Mouse (Mus musculus) CH12F3 (cell line): ENCODE data around the gene Kcnd2.
"Not testable (repeated sequence)": the region's sequence is repeated elsewhere in the genome, so short reads cannot be mapped to it uniquely, and the experiment has no call there.

ENCODE experiments used
- in situ Hi-C: fragments of 300-500 bp; cut with MboI; formaldehyde crosslinking; loops from 2 replicates; pipeline ENCODE4 v1.14.3; 2020; ENCODE audit warnings: low sequenced_read_pairs

Kcnd2 gene

DNA sequence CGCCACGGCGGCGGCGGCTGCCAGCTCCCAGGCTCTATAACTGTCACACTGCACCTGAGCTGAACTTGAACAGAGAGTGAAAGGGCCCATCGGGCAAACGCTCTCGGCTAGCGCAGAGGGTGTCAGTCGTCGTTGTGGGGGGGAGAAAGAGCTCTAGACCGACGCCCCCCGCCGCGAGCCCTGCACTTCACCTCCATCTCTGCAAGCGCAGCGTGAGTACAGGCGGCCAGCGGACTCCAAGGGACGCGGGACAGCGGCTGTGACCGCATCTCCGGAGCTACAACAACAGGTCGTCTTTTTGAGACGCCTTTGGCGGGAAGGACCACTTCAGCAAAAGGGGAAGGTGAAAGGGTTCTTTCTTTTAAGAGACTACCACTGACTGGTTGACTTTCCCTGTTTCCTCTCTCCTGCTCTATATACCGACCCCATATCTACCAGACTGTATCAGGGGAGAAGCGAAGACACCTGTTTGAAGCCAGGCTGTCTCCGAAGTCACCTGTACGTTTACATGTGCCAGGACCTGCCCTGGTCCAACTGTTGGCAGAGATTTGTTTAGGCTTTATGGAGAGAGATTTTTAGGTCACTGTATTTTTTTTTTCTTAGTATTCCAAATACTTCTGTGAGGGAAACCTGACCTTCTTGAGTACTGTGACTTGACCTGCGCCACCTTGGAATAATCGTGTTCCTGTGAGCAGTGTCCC lies at the start of gene Kcnd2:
Gene Kcnd2, plus strand, starts transcription at position 13 of the 701 bp plus-strand sequence.
- in situ Hi-C loops: no loop called here

DNA sequence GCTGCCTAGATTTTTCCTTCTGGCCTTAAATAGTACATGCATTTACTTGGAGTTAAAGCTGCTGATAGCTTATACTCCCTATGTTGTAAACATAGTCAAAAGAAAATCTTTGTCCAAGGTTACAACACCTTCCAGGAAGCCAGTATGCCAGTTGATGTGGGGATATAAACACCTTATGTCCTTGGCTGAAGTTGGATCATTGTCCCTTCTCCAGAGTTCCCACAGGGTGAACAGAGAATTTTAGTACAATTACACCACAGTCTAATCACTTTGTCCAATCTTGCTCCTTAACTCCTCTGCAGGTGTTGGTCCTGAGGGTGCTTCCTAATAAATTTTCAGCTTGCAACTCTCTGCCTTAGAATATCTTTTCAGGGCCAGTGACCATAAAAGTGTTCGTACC lies 48.7 kb upstream of the Kcnd2 start:
- in situ Hi-C loops: no loop called here

DNA sequence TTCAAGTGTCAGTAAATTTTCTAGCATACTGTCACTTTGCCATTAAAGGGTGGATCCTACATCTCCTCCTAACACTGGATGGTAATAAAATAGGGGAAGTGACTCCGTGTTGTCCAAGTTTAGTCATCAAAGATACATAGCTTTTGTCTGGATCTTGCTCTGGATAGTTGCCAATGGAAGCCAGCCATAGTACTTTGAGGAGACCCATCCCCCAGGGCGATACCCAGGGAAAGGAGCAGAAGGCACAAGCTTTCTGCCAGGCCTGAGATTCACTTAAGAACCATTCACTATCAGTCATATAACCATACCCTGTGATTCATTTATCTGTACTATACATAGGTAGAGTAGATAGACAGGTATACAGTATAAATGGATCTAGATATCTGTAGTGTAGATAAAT lies 20.0 kb upstream of the Kcnd2 start:
- in situ Hi-C loops: no loop called here

DNA sequence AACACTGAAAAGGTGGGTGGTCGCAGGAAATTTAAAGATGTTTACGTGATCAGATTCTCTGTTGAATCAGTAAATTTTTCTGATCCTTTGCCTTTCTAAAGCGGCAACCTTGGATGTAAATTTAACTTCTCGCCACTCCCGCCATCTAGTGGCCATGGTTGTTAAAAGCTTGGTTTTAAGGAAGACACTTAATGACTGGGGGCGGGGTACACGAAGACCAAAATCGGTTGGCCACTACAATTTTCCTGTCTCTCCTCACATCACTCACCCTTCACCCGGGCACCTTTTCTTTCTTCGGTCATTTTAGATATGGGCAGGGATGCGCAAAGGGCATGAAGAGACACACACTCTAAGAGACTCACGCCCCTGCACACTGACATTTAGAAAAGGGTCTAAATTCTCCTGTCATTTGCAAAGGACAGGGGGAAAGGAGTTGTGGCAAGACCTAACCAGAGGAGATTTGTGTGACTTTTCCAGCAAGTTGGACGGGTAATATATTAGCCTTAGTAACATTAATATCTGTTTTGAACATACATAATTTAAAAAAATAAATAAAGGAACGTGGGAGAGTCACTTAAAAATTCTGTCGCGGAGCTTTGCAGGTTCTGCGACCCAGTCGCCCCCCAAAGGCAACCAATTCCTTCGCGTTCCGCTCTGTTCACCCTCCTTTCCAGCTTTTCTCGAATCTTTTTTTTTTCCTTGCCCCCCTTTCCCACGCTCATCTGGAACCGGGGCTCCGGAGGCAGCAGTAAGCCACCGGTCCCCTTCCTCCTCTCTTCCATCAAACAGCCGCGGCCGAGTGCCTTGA lies 1.2 kb upstream of the Kcnd2 start:
- in situ Hi-C loops: no loop called here

DNA sequence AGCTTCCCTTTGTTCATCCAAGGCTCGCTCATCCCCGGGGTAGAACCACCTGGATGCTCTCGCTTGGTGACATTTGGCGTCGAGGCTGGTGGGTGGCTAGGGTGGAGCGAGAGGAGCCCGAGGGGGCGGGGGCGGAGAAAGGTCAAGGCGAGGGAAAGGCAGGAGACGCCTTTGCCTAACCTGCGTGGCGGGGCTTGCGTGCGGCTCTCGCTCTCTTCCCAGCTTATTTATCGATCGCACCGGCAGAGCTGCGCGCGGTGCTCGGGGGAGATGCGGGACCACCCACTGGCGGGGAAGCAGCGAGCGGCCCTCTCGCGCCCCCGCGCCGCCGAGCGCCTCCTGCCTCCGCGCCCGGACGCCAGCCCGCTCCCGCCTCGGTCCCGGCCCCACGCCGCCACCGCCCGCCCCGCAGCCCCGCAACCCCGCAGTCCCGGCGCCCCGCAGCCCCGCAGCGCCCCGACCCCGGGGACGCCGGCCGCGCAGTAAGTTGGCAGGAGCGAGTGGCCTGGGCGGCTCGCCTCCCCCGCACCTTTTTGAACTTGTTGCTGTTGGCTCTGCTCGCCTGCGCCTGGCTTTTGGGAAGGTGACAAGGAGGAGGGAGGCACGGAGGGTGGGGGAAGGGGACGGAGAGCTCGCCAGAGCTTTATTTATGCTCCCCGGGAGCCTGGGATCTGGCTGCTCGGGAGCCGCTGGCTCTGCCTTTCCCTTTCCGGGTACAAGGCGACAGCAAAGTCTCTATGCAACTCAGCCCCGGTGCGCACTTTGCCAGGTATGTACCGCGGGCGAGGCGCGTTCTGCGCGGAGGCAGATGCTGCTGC lies 421 bp upstream of the Kcnd2 start:
- in situ Hi-C loops: no loop called here

DNA sequence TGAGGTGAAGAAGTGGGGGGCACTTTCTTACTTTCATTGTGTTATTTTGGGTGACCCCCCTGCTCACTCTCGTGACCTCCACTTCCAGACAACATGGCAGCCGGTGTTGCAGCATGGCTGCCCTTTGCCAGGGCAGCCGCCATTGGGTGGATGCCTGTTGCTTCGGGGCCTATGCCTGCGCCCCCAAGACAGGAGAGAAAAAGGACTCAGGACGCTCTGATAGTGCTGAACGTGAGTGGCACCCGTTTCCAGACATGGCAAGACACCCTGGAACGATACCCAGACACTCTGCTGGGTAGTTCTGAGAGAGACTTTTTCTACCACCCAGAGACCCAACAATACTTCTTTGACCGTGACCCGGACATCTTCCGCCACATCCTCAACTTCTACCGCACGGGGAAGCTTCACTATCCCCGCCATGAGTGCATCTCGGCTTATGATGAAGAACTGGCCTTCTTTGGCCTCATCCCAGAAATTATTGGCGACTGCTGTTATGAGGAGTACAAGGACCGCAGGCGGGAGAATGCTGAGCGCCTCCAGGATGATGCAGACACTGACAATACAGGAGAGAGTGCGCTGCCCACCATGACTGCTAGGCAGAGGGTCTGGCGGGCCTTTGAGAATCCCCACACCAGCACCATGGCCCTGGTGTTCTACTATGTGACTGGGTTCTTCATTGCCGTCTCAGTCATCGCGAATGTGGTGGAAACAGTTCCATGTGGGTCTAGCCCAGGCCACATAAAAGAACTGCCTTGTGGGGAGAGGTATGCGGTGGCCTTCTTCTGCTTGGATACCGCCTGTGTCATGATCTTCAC lies 1.1 kb downstream of the Kcnd2 start:
- in situ Hi-C loops: no loop called here

DNA sequence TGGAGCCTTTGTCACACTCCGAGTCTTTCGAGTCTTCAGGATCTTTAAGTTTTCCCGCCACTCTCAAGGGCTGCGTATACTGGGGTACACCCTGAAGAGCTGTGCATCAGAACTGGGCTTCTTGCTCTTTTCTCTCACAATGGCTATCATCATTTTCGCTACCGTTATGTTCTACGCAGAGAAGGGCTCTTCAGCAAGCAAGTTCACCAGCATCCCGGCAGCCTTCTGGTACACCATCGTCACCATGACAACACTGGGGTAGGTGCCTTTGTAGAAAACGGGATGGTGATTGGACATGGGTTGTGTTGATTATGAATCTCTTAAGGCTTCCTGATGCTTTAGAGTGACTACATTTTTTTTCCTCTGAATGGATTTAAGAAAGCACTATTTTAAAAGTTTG lies 1.9 kb downstream of the Kcnd2 start:
- in situ Hi-C loops: no loop called here

DNA sequence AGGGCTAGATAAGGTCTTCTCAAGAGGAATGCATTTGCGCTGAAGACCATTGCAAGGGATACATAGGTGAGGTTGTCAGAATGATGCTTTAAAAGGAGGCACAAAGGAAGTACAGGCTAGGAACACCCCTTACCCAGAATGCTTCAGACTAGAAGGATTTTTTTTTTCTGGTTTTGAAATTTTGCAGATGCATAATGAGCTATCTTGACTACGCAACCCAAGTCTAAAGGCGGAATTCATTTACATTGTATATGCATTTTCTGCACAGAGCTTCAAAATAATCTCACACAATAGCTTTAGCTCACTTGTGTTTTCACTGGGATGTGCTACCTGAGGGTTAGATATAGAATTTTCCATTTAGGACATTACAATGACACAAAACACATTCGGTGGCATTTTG lies 10.8 kb downstream of the Kcnd2 start:
- in situ Hi-C loops: no loop called here

DNA sequence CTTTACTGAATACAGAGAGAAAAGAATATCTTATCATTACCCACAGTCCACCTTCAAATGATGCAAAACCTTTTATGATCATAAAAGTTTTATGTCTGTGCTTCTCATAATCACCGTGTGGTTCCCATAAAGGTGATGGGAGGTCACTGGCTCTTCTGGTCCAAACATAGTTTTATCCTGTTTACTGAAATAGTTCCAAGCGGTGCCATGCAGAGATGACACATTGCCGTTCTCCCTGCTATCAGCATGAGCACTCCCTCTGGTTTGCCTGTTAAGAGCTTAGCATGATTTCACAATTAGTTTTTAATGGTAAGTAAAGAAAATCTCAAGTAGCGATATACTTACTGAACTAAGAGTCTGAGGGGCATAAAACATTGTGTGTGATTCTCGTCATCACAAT lies 43.7 kb downstream of the Kcnd2 start:
- in situ Hi-C loops: no loop called here

DNA sequence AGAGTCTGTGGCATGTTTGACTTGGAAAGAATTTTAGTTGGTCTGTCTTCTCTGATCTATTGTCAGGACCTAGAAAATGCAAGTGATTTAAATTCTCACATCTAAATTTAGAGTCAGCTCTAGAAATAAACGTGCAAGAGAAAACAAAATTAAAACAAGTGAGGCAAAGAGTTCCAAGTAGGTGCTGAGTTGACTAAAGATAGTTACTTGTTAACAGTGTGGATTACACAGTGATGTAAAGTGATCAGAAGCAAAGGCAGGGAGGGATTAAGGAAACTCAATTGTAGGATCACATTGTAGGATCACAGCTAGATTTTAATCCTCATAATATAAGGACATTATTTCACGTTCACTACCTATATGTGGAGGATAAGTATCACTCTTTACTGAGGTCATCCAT lies 52.6 kb downstream of the Kcnd2 start:
- in situ Hi-C loops: no loop called here

DNA sequence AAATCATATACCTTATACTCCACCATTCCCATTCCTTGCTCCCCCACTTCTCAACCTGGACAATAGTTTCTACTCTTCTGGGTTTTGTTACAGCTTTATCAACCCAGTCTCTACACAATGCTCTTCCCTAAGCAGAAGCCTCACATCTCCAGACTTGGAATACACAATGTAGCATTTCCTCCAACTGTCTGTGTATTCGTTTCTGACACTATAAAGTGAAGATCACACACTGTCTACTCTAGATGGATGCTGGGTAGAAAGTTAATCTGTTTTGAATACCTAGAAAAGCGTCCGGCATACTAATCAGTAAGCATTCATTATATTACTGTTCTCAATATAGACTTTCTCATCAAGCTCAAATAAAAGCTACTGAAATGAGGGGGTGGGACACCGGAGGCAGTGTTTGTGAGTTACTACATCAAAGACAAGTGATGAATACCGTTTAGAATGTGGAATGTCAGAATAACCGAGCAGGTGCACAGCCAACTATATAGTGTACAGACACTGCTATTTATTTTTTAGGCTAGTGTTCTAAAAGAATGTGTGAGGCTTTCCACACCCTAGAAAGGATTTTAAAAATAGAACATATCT lies 62.1 kb downstream of the Kcnd2 start:
- in situ Hi-C loops: no loop called here

DNA sequence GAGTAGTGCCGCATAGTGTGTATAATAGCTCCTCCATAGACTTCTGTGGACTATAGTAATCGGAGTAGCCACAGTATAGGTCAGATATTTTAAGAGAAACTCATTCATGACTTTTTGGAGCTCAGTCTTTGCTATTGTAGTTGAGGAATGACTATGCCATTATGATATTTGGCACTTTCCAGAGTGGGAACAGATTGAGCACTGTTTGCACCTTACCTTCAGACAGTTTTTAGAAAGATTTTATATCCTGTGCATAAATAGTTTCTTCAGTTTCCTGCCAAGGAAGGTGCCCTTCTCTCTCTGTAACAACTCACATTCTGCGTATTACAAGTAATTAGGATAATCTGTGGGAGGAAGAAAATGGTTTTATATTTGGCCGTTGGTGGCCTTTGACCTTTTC lies 89.6 kb downstream of the Kcnd2 start:
- in situ Hi-C loops: no loop called here

DNA sequence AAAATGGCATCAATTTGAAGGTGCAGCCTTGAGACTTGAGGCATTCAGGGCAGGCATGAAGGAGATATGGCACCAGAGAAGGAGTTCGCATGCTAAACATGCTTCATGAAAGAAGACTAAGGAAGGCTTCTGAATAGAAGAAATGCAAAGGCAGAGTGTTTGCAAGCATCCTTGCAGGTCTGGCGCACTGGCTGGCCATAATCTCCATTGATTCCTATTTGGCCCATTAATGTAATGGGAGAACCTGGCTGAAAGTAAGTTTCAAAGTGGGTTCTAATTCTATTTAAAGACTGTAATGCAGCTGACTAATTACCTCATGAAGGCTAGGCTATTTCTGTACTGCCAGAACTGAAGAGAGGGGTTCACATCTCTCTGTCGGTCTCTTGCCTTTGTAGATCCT lies 94.9 kb downstream of the Kcnd2 start:
- in situ Hi-C loops: no loop called here

DNA sequence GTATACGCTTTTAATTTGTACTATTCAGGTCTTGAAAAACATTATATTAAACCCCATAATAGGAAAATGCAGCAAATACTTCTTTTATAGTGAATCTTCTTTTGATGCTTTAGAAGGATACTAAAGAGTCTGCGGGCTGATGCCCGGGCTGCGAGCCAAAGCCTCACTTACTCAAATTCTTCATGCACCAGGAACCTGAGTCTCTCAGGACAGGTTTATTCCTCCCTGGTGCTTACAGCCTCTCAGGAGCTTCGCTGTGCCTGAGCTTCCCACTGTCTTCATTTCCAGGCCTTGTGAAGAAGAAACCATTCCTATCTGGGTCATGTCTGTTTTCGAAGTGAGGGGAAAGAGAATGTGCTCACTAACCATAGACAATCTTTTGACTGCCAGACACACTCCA lies 106.1 kb downstream of the Kcnd2 start:
- in situ Hi-C loops: no loop called here

DNA sequence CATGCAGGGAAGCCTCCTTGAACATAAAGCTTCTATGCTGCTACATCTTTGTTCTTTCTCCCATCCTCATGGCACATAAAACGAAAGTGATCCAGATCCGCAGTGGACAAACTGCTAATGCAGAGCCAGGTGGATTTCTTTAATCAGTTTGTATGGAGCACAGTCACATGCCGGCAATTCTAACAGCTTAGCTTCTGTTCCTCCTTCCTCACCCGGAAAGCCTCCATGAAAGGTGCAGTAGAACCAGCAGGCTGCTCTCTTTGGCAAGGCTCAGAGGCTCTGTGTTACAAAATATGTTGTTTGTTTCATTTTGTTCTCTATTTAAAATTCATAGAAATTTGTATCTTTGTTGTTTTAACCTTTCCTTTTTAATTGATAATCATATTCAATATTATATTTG lies 106.9 kb downstream of the Kcnd2 start:
- in situ Hi-C loops: no loop called here

DNA sequence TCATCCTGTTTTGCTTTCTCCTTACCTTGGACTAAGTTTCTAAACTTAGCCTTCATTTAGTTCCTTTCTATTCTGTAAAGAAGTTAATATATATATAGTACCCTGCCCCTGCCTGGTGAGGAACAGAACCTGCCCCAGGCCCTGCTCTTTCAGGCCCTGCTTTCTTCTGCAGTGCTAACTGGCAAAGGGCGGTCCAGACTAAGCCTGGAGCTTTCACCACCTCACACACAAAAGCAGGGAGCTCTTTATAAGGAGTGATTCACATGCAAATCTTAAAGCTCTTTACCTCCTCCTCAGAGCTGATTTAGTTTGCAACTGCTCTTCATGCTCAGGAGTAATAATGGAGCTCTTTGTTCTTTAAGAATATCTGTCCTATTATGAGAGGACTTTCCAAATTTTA lies 109.9 kb downstream of the Kcnd2 start:
- in situ Hi-C loops: no loop called here

DNA sequence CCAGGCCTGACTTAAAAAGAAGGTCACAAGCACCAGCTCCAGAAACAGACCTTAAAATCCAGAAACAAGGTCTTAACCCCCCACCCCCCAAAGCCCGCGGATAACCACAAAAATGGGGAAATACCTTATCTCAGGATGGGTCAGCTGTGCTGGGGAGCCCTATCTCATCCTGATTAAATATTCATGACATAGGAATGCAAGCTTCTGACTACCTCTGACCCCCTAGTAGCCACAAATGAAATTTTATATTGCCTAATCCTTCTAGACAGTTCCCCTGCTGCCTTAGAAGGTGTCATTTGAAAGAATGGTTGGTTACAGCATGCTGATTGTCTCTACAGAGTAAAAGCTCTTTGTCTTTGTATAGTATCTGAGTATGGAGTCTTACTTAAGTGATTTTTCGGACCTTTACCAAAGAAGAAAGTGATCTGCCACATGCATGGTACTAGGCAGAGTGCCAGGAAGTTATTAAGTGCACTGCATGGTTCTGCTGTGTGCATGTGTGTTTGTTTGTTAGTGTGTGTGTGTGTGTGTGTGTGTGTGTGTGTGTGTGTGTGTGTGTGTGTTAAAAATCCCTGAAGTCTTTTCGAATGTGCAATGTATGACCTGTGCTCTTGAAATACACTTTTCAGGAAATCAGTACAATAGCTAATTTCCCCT lies 111.9 kb downstream of the Kcnd2 start:
- in situ Hi-C loops: no loop called here

DNA sequence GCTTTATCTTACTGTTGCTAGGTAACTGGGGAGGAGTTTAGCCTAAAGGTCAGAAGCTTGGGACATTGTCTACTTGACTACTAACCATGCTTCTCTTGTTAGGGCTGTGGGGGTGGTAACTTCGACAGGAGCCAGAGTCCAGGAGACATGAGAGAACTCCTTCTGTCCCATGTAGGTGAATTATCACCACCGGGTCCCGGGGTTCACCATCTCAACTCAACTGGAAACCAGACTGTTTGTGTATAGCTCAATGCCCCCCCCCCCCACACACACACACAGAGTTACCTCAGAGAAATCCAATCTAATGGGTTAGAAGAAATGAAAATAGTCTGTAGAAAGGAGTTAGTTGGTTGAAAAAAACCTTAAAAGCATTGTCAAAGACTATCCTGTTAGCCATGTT lies 170.0 kb downstream of the Kcnd2 start:
- in situ Hi-C loops: not testable (repeated sequence)

DNA sequence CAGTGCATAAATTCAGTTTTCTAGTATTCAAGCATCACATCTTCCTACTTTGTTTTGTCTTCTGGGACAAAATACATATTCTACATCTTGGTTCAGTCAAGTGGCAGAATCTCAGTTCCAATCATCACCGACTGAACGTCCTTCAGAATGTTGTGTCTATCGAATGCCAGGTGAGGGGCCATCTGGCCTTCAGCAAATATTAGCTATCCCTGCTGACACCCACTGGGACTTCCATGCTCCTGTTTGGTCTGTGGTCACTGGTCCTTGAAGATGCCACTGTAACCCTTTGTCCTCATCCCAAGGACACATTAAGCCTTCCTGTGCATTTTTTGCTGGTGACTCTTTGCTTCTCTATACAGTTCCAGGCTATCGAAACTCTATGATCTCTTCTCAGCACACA lies 176.5 kb downstream of the Kcnd2 start:
- in situ Hi-C loops: no loop called here

DNA sequence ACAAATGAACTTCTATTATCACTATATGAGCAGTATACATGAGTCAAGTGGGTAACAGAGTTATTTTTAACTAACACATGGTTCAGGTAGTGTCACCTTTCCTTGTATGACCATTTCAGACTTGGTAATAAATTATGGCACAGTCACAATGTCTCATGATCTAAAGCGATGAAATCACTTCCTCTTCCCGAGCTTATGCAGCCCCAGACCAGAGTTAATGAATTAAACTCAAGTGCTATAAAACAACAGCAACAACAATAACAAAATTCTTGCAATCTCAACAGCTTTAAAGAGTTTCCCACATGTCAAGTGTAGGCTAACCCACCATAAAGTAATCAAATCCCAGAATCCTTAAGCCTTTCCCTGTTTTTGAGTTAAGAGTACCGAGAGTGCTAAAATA lies 198.4 kb downstream of the Kcnd2 start:
- in situ Hi-C loops: no loop called here
